Mouse (Mus musculus): ENCODE measurements around the gene Foxc2.
"Not testable (repeated sequence)": the region's sequence is repeated elsewhere in the genome, so short reads cannot be mapped to it uniquely, and the experiment has no call there.

Gene Foxc2

GRCm38 (mm10) chr8:121119635-121120455 lies 3.9 kb downstream of the Foxc2 start:
- DNase-seq (ENCODE audit: low read depth, low spot score): no peak

GRCm38 (mm10) chr8:121120456-121121419 lies 4.8 kb downstream of the Foxc2 start:
- no peak for DNase-seq (ENCODE audit: low read depth, low spot score)

- no peak for DNase-seq (ENCODE audit: low read depth, low spot score)
Measured at GRCm38 (mm10) chr8:121121704-121122103, 5.7 kb downstream of the Foxc2 start.

GRCm38 (mm10) chr8:121122368-121122767 lies 6.4 kb downstream of the Foxc2 start:
- DNase-seq (ENCODE audit: low read depth, low spot score): no peak

GRCm38 (mm10) chr8:121123113-121123512 lies 7.1 kb downstream of the Foxc2 start:
- DNase-seq (ENCODE audit: low read depth, low spot score): no peak

GRCm38 (mm10) chr8:121124547-121125239 lies 8.7 kb downstream of the Foxc2 start:
- no peak for DNase-seq (ENCODE audit: low read depth, low spot score)

- DNase-seq (ENCODE audit: low read depth, low spot score): no peak
Measured at GRCm38 (mm10) chr8:121125311-121125876, 9.4 kb downstream of the Foxc2 start.

GRCm38 (mm10) chr8:121126191-121126590 lies 10.2 kb downstream of the Foxc2 start:
- no peak for DNase-seq (ENCODE audit: low read depth, low spot score)

GRCm38 (mm10) chr8:121126694-121127093 lies 10.7 kb downstream of the Foxc2 start:
- DNase-seq (ENCODE audit: low read depth, low spot score): no peak

GRCm38 (mm10) chr8:121127291-121127701 lies 11.3 kb downstream of the Foxc2 start:
- no peak for DNase-seq (ENCODE audit: low read depth, low spot score)

GRCm38 (mm10) chr8:121127756-121128375 lies 11.9 kb downstream of the Foxc2 start, which contains the start of gene Foxl1:
TSS of gene Foxl1 (plus strand) at chr8:121127940.
- no peak for DNase-seq (ENCODE audit: low read depth, low spot score)

GRCm38 (mm10) chr8:121128531-121129264 lies 12.7 kb downstream of the Foxc2 start:
- no peak for DNase-seq (ENCODE audit: low read depth, low spot score)

GRCm38 (mm10) chr8:121129265-121129940 lies 13.4 kb downstream of the Foxc2 start:
- DNase-seq (ENCODE audit: low read depth, low spot score): no peak

- no peak for DNase-seq (ENCODE audit: low read depth, low spot score)
Measured at GRCm38 (mm10) chr8:121130522-121130921, 14.6 kb downstream of the Foxc2 start.

- DNase-seq (ENCODE audit: low read depth, low spot score): no peak
Measured at GRCm38 (mm10) chr8:121132961-121133513, 17.1 kb downstream of the Foxc2 start.

- DNase-seq (ENCODE audit: low read depth, low spot score): no peak
Measured at GRCm38 (mm10) chr8:121134102-121134501, 18.1 kb downstream of the Foxc2 start.

- no peak for DNase-seq (ENCODE audit: low read depth, low spot score)
Measured at GRCm38 (mm10) chr8:121134512-121134911, 18.5 kb downstream of the Foxc2 start.

GRCm38 (mm10) chr8:121136856-121137255 lies 20.9 kb downstream of the Foxc2 start:
- DNase-seq (ENCODE audit: low read depth, low spot score): no peak

GRCm38 (mm10) chr8:121145457-121146134 lies 29.6 kb downstream of the Foxc2 start:
- DNase-seq (ENCODE audit: low read depth, low spot score): not testable (repeated sequence)
